Mouse (Mus musculus): ENCODE data around the gene Olfr1458.

The Olfr1458 gene

DNA sequence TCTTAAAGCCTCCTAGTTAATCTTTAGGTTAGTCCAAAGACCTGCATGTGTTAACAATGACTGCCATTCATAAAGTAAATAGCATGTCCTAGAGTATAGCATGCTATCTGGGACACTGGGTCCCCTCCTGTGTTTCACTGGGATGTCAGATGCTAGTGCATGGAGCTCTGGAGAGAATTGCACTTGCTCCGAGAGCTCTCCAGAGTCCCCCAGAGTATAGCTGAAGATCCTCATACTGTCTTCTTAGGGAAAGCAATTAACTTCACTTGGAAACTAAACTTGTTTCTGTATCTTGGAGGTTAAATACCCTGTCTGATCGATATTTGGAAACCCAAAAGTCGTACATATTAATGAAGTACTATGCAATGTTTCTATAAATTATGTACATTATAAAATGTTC lies at the start of gene Olfr1458:
Gene Olfr1458 (minus strand): TSS at position 101 of the 400 bp plus-strand sequence.
- no peak for DNase-seq (ENCODE audit: low spot score in 2 of 2)

DNA sequence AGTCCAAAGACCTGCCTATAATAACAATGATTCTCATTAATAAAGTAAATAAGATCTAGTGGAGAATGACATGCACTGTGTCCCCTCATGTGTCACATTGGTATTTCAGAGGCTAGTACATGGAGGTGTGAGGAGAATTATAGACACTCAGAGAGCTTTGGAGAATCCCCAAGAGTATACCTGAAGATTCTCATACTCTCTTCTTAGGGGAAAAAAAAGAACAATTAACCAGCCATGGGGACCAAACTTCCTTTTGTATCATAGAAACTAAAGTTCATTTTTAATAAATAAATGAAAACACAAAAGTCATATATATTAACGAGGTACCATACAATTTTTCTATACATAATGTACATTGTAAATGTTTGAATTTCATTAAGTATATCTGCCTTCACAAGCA lies 42.9 kb upstream of the Olfr1458 start, which contains the start of gene Olfr1459:
Gene Olfr1459 (minus strand): TSS at position 101 of the 400 bp plus-strand sequence.
- no peak for DNase-seq (ENCODE audit: low spot score in 2 of 2)

DNA sequence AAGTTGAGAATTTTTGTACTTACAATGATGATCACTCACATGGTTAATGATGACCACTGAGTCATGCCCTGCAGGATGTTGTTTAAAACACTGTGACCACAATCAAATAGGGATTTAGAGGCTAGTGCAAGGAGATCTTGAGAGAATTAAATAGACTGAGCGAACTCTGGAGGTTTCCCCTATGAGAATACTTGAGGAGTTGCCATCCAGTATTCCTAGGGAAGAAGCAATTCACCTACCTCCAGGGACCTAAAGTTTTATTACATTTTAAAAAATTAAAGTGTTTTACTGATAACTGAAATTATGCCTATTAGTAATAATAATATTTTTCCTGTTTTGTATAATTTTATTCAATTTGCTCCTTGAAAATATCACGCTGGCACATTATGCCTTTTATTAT lies 8.8 kb downstream of the Olfr1458 start, which contains the start of gene Olfr1457:
Gene Olfr1457 (minus strand): TSS at position 101 of the 400 bp plus-strand sequence.
- DNase-seq (ENCODE audit: low spot score in 2 of 2) = no peak

DNA sequence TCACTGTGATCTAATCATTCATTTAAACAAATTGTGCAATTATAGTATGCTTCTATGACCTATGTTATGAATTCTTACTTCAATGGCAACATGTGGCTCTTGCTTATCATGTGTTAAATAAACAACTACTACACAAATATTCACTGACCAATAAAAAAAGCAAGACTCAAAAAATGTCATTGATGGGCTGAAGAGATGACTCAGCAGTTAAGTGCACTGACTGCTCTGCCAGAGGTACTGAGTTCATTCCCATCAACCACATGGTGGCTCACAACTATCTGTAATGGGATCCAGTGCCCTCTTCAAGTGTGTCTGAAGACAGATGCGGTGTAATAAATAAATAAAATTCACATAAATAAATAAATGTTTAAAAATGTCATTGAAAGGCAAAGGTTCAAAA lies 12.7 kb downstream of the Olfr1458 start:
- DNase-seq (ENCODE audit: low spot score in 2 of 2) = no peak

DNA sequence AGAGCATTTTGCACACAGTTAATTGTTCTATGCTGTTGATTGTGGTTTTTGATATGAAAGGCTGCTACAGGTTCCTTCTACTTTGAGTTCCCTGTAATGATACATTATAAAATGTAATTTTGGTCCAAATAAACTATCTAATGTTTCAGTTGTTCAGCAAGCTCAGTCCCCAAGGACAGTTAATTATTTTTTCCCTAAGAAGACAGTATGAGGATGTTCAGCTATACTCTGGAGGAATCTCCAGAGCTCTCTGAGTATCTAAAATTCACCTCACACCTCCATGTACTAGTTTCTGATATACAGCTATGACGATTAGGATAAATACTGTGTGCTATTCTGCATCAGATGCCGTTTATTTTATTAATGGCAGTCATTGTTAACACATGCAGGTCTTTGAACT lies 46.3 kb downstream of the Olfr1458 start, which contains the start of gene Olfr1454:
Gene Olfr1454 (plus strand): TSS at position 301 of the 400 bp plus-strand sequence.
- no peak for DNase-seq (ENCODE audit: low spot score in 2 of 2)
